Mouse (Mus musculus) lung, embryonic 16.5 days (tissue): ENCODE measurements around the gene Arhgap23. TPM values are rescaled to one million over a fixed set of nuclear protein-coding genes. Genes with fewer than 3 reads are reported as not detected.

ENCODE experiments used
- ATAC-seq: fragments of 200-750 bp; cut with Nextera tagmentation; 2 replicates; pipeline ENCODE4 v1.8.0; 2017; ENCODE audit warnings: low read depth, mild to moderate bottlenecking, moderate library complexity
- H3K27ac ChIP-seq: fragments of 300-500 bp; sonication (generic); 2 replicates; pipeline ENCODE4 v1.5.1; 2014; ENCODE audit warnings: mild to moderate bottlenecking, control low read depth, low read length
- H3K27me3 ChIP-seq: fragments of 300-500 bp; sonication (generic); 2 replicates; pipeline ENCODE4 v1.6.1; 2014; ENCODE audit warnings: low read depth, low read length, mixed read lengths; ENCODE audit not compliant: control insufficient read depth, insufficient read depth
- H3K36me3 ChIP-seq: fragments of 300-500 bp; sonication (generic); 2 replicates; pipeline ENCODE4 v1.6.1; 2014; ENCODE audit warnings: low read length; ENCODE audit not compliant: control insufficient read depth, insufficient read depth
- H3K4me1 ChIP-seq: fragments of 300-500 bp; sonication (generic); replicated peaks from 2 replicates; pipeline ENCODE4 v1.6.1; 2014; ENCODE audit warnings: low read length, mixed read lengths; ENCODE audit not compliant: control insufficient read depth, insufficient read depth
- H3K4me2 ChIP-seq: fragments of 300-500 bp; sonication (generic); 2 replicates; pipeline ENCODE4 v1.6.1; 2014; ENCODE audit warnings: low read depth, low read length, control low read depth
- H3K4me3 ChIP-seq: fragments of 300-500 bp; sonication (generic); 2 replicates; pipeline ENCODE4 v1.5.1; 2014; ENCODE audit warnings: mild to moderate bottlenecking, low read length, control low read depth
- H3K9ac ChIP-seq: fragments of 300-500 bp; sonication (generic); 2 replicates; pipeline ENCODE4 v1.6.1; 2014; ENCODE audit warnings: low read length, control low read depth
- H3K9me3 ChIP-seq: fragments of 300-500 bp; sonication (generic); 2 replicates; pipeline ENCODE4 v1.6.1; 2016; ENCODE audit warnings: low read length; ENCODE audit not compliant: control insufficient read depth
- WGBS: fragments of 180-500 bp; shearing (Covaris S2); extraction: QIAGEN DNeasy Blood & Tissue Kit; methylation state at CpG from one replicate; pipeline ENCODE4 v1.1.7; 2014; 5-methylcytosine and 5-hydroxymethylcytosine counted together
- polyA plus RNA-seq: library from polyadenylated mRNA; unstranded; fragments of >200 nt; fragmentation: Nextera tagmentation; extraction: Ambion mirVana; gene quantifications from 2 replicates; pipeline ENCODE4 v1.2.1, GENCODE M21; 2015

The Arhgap23 gene
- polyA plus RNA-seq, 1 experiment from 2014 or later = 5.2 TPM

DNA sequence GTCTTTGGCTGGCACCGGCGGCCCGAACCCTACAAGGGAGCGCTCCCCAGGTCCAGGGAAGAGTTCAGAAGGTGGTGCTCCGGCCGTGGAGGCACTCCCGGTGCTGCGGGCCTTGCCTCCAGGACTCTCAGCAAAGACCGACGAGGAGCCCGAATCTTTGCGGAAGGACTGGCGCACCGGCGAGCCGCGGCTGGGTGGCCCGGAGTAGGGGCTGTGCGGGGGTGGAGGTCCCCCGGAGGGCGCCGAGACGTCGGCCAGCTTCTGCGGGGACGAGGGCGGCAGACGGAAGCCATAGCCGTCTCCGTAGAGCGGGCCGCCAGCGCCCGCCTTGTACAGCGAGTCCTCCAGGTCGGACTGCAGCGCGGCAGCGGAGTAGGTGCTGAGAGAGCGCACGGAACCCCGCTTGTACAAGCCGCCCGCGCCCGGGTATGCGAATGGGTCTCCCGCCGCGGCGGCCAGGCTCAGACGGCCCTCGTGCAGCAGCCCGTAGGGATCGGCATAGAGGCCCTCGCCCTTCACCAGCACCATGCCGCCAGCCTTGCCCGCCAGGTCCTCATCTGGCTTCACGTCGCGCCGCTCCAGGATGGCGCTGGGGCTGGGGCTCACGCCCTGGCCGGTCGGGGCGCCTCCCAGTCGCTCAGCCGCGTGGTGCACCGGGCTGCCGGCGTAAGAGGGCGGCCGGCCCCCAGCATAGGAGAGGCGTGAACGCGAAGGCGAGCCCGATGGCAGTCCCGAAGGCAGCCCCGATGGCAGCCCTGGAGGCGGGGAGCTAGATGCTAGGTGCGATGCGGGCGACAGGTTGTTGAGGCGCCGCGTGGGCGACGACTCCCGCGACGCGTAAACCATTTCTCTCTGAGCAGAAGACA is 119.3 kb downstream of the Arhgap23 start:
- Histone ChIP-seq H3K4me1 (peaks cover 25% of the 10 kb centered on the region), H3K4me2 (peak overlapping the region; percentile 41), H3K9ac (no peak overlapping the region), H3K4me3 (peak overlapping the region; percentile 25), H3K9me3 (no peaks in the 10 kb centered on the region), H3K27ac (no peak overlapping the region), H3K27me3 (peaks cover 75% of the 10 kb centered on the region), H3K36me3 (no peaks in the 10 kb centered on the region)
- no peak for ATAC-seq
- 3% methylated on average over 88 of the region's 95 CpGs for WGBS

DNA sequence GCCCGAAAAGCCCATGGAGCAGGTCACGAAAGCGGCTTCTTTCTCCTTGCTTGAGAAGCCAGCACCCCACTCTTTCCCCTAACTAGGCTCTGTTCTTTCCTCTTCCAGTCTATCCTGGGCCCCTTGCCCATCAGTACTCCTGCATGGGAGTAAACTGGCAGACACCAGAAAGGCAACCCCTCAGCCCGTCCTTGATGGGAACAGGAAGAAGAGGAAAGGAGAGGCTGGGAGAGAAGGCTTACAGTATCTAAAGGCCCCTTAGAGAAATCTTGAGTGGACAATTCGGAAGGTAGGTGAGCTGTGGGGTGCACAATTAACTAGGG is 119.9 kb downstream of the Arhgap23 start:
- H3K9me3 ChIP-seq = no peaks in the 10 kb centered on the region
- no peak overlapping the region for H3K4me3 ChIP-seq
- H3K36me3 ChIP-seq = no peaks in the 10 kb centered on the region
- 14% methylated on average over 5 of the region's 5 CpGs for WGBS
- peaks cover 27% of the 10 kb centered on the region for H3K4me1 ChIP-seq
- H3K27ac ChIP-seq = no peak overlapping the region
- peaks cover 75% of the 10 kb centered on the region for H3K27me3 ChIP-seq
- ATAC-seq = no peak
- H3K4me2 ChIP-seq = no peak overlapping the region
- H3K9ac ChIP-seq = no peak overlapping the region

DNA sequence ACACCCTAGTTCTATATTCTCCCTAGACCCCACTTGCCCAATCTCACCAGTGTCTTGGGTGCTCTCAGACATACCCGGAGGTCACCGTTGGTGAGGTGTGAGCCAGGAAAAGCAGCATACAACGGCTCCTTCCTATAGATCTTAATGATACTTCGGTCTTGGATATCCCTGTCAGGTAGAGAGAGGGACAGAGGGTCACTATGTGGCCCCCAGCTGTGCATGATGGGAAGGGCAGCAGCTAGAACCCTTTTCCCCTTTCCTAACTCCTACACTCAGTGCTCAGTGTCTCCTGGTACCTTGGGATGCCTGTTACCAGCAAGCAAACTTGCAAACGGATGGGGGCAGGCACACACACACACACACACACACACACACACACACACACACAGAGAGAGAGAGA is 120.3 kb downstream of the Arhgap23 start:
- ATAC-seq = no peak
- no peaks in the 10 kb centered on the region for H3K36me3 ChIP-seq
- peaks cover 75% of the 10 kb centered on the region for H3K27me3 ChIP-seq
- peaks cover 31% of the 10 kb centered on the region for H3K4me1 ChIP-seq
- no peak overlapping the region for H3K4me3 ChIP-seq
- no peaks in the 10 kb centered on the region for H3K9me3 ChIP-seq
- 39% methylated on average over 5 of the region's 5 CpGs for WGBS
- H3K4me2 ChIP-seq = no peak overlapping the region
- no peak overlapping the region for H3K27ac ChIP-seq
- H3K9ac ChIP-seq = no peak overlapping the region

DNA sequence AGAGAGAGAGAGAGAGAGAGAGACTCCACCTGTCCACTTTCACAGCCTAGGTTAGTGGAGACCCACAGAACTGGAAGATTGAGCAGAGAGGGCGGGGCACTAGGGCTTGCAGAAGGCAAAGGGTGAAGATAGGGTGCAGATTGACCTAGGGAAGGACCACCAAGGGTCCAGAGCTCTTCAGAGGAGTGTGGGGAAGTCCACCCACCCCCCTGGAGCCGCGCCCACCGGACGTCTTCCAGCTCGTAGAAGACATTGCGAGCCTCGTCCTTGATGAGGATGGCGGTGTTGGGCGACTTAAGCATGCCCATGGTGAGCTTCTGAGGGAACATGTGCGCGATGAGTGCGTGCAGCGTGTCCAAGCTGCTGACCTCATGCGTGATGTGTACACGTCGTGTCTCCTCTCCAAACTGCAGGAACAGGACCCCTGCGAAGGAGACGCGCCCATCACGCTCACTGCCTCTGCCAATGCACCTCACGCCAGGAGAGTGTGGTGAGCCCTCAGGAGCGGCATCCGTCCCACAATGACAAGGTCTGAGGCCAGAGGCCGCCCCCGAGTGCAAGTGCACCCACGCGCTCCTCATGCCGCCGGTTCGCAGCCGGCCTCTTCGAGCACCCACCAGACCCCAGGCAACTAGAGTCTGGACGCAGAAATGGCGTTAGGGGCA is 120.9 kb downstream of the Arhgap23 start:
- Histone ChIP-seq H3K27me3 (peaks cover 75% of the 10 kb centered on the region), H3K27ac (no peak overlapping the region), H3K9me3 (no peaks in the 10 kb centered on the region), H3K4me1 (peaks cover 36% of the 10 kb centered on the region), H3K4me2 (peak overlapping the region; percentile 64), H3K9ac (no peak overlapping the region; the same call in 1 of the 2 replicates), H3K4me3 (peak overlapping the region; percentile 42), H3K36me3 (no peaks in the 10 kb centered on the region)
- 11% methylated on average over 35 of the region's 35 CpGs for WGBS
- no peak for ATAC-seq

DNA sequence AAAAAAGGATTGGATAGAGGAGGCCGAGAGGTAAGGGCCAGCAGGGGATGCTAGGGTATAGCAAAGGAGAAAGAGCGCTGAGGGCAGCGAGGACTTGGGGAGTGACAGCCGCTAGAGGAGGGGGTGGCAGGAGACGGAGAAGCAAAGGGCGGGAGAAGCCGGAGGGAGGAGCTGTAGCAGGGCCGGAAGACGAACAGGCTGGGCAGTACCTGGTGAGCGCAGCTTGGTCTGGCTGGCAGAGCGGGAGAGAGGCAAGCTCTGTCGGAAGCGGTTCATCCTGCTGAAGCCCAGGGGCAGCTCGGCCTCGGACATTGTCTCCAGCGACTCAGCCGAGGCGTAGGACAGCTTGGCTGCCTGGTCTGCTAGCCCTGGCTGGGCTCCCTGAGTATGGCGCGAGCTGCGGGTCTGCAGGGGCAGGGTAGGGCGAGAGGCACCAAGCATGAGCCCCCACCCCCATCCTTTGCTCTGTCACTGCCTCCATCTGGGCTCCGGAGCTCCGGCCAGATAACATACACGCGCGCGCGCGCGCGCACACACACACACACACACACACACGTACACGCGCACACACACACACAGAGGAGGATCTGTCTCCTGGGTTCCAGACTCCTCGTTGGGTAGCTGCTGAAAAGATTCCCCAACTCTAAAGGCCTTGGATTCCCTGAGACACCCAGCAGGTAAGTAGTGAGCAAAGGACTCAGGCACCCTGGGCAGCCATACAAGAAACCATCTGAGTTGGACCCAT is 121.7 kb downstream of the Arhgap23 start:
- peak overlapping the region; percentile 42 for H3K4me3 ChIP-seq
- peaks cover 72% of the 10 kb centered on the region for H3K27me3 ChIP-seq
- no peak overlapping the region for H3K27ac ChIP-seq
- H3K9ac ChIP-seq = peak overlapping the region; percentile 51
- H3K4me1 ChIP-seq = peaks cover 37% of the 10 kb centered on the region
- H3K4me2 ChIP-seq = peak overlapping the region; percentile 64
- under 1% methylated on average over 34 of the region's 36 CpGs for WGBS
- no peaks in the 10 kb centered on the region for H3K9me3 ChIP-seq
- peak; percentile 20; the same call in 1 of the 2 replicates for ATAC-seq
- no peaks in the 10 kb centered on the region for H3K36me3 ChIP-seq

DNA sequence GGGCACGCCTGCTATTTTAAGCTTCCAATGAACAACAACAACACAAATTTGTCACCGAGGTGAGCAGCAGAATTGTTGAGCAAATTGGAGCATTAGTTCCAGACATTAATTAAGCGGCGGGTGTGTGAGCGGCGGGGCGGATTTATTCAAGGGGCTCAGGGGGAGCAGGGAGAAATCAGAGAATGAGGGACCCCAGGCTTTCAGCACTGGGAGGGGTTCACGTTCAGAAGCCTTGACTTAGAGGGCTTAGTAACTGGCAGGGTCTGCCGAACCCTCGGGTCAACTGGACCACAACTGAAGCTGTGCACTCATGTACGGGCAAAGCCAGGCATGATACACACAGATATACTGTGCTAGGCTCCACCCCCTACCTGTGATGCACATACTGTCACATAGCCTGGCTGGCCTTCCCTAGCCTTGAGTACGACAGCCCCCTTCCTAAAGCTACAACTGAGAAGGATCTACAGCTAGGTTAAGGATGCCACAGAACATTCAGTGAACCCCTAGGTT is 122.3 kb downstream of the Arhgap23 start:
- H3K27me3 ChIP-seq = peaks cover 66% of the 10 kb centered on the region
- H3K9me3 ChIP-seq = no peaks in the 10 kb centered on the region
- H3K4me2 ChIP-seq = peak overlapping the region; percentile 64; the same call in 1 of the 2 replicates
- no peak overlapping the region; the same call in 1 of the 2 replicates for H3K4me3 ChIP-seq
- no peak overlapping the region for H3K9ac ChIP-seq
- 35% methylated on average over 12 of the region's 12 CpGs for WGBS
- ATAC-seq = no peak
- no peak overlapping the region for H3K27ac ChIP-seq
- H3K36me3 ChIP-seq = no peaks in the 10 kb centered on the region
- H3K4me1 ChIP-seq = peaks cover 34% of the 10 kb centered on the region

DNA sequence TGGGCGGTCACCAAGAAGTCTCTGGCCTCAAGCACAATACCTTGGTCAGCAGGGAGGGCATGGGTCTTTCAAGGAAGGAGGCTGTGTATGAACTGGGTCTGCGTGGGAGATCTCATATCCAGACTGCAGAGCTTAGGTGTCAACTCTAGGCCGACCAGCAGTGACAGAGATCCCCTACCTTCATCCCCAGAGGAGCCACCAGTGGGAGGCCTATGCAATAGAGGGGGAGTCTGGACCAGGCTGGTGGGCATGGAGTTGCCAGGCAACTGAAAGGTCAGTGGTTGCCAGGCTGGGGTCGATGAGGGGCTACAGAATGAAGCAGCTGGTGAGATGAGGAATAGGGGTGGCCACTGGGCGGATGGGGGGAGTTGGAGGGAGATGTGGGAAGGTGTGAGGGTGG is 124.3 kb downstream of the Arhgap23 start:
- no peak overlapping the region for H3K9ac ChIP-seq
- no peak overlapping the region for H3K4me3 ChIP-seq
- WGBS = 66% methylated on average over 5 of the region's 5 CpGs
- peaks cover 53% of the 10 kb centered on the region for H3K27me3 ChIP-seq
- ATAC-seq = no peak
- H3K4me2 ChIP-seq = no peak overlapping the region
- peaks cover 27% of the 10 kb centered on the region for H3K4me1 ChIP-seq
- H3K9me3 ChIP-seq = no peaks in the 10 kb centered on the region
- H3K36me3 ChIP-seq = no peaks in the 10 kb centered on the region
- H3K27ac ChIP-seq = no peak overlapping the region

DNA sequence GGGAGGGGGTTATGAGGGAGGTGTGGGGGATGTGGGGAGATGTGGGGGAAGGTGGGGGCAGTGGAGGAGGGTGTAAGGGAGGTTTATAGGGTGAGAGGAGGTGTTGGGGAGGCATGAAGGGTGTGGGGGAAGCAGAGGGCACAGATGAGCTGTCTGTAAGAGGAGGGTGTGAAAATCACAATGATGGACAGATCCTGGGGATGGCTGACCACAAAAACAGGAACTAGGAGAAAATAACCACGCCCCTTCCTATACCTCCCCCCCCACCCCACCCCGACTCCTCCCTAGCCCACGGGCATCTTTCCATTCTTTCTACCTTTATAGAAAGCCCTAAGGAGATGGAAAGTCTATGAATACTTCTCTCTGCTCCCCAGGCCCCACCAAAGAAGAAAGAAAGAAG is 124.8 kb downstream of the Arhgap23 start:
- Histone ChIP-seq H3K27ac (no peak overlapping the region), H3K9ac (no peak overlapping the region), H3K27me3 (peaks cover 53% of the 10 kb centered on the region), H3K9me3 (no peaks in the 10 kb centered on the region), H3K4me2 (no peak overlapping the region), H3K36me3 (no peaks in the 10 kb centered on the region), H3K4me3 (no peak overlapping the region), H3K4me1 (peaks cover 22% of the 10 kb centered on the region)
- no peak for ATAC-seq
- 49% methylated on average over 3 of the region's 3 CpGs for WGBS

DNA sequence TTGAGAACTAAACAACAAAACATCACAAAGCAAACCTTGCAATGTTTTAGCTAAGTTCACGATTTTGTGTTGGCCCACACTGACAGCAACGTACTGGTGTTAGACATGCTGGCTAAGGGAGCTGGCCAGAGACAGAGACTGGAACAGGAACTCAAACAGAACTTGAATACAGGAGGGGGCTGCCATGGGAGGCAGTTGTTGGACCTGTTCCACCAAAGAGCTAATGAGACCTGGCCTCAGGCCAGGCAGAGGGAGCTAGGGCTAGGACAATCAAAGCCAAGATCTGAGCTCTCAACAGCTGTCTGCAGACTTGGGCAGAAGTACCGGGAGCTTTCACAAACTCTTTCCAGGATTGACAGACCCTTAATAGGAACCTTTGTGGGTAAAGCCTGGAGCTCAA is 125.3 kb downstream of the Arhgap23 start:
- Histone ChIP-seq H3K36me3 (no peaks in the 10 kb centered on the region), H3K4me1 (peaks cover 22% of the 10 kb centered on the region), H3K9ac (no peak overlapping the region), H3K9me3 (no peaks in the 10 kb centered on the region), H3K4me3 (no peak overlapping the region), H3K27ac (no peak overlapping the region), H3K4me2 (no peak overlapping the region), H3K27me3 (peaks cover 53% of the 10 kb centered on the region)
- WGBS = 12% methylated on average over 3 of the region's 3 CpGs
- peak; percentile 67 for ATAC-seq
